Mouse (Mus musculus): ENCODE data around the gene Tll2. TPM values are rescaled to one million over a fixed set of nuclear protein-coding genes. Genes with fewer than 3 reads are reported as not detected.

Tll2 gene
- total RNA-seq (2021), result under 1 TPM in 1 of 2 experiments, not detected in 1; 0.06 TPM
- long read RNA-seq, experiment 1, result 0 reads
- long read RNA-seq, experiment 2, result 0 reads

DNA sequence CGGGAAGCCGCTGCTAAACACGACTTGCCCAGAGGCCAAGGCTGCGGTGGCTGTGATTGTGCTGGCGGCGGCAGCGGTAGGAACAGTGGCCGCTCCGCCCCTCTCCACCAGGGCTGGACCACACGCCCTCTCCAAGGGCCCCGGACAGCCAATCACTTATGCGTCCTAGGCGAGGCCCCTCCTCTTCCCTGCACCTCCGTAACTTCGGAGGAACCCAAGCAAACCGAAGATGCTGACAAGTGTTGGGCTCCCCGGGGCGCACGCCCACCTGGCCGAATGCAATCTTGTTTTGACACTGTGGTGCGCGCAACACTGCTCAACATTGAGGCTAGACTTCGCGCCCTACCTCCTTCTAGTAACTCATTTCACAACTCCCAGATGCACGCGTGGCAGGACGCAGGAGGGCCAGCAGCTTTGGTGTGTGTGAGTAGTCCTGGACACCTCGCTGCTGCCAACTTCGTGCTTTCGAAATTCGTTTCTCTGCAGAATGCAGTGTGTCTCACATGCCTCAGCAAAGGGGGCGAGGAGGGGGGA, at the start of gene Tll2:
Gene Tll2 (minus strand): TSS at position 25 of the 534 bp plus-strand sequence.
- DNase-seq (ENCODE audit: low spot score in 2 of 2), result peak; percentile 40 to 57

DNA sequence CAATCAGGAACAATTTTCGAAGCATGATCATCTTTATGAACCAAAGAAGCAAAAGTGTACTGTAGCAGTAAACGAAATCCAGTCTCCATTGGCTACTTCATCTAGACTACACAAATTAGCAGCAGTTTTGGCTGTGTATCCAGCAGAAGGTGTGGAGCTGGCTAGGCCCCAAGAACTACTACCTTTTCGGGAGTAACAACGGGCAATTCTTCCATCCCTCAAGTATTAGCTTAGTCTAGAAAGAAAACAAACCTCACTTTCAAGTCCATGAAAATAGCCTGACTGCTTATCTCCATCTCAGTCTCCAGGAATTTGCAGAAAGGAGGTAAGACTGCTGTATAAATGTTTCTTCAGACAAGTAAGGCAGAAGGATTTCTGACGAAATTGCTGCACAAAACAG, 47.9 kb upstream of the Tll2 start:
- no peak for DNase-seq (ENCODE audit: low spot score in 2 of 2)

DNA sequence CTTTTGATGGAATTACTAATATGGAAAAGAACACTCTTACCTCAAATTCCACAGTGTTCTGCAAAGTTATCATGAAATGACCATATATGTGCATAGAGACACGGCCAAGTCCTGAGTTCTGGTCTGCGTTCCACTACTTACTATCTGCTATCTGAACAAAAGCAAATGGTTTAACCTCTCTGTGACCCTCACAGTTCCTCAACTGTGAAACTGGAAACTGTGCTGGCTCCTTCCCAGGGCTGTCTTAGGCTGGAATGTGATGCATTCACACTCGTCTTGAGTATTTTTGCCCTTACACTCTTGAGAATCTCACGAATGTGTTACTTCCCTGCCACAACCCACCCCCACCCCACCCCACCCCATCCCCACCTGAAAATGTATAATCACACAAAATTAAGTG, 42.3 kb upstream of the Tll2 start:
- DNase-seq (ENCODE audit: low spot score in 2 of 2), result no peak

DNA sequence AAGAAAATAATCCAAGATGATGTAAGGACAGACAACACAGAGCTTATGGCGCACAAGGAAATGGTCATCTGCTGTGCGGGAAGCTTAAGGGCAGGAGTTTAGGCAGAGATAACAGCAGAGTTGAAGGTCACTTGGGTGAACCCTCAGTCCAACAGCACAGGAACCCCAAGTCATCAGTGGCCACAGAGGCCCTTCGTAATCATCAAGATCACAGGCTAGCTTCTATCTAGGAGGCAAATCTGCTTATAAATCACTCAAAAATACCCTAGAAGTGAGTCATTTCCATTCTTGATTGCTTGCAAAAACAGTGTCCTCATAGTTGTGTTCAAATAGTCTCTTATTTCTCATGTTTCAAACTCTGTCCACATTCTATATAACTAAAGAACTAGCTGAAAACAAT, 41.6 kb upstream of the Tll2 start:
- no peak for DNase-seq (ENCODE audit: low spot score in 2 of 2)

DNA sequence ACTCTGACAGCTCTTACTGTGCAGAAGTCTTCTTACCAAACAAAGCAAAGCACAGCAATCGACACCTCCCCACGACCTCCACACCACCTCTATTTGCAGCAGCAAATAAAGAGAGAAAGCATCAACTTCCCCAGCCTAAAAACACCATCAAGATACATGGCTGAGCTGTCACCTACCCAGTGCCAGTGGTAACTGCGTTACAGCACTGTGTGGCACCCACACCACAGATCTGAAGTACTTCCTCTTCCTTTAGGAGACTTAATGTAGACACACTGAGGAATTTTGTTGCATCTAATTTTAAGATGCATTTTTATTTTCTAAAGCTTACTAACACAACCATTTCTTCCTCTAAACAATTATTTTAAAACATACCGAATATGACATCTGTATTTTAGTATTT, 39.6 kb upstream of the Tll2 start:
- DNase-seq (ENCODE audit: low spot score in 2 of 2), result no peak

DNA sequence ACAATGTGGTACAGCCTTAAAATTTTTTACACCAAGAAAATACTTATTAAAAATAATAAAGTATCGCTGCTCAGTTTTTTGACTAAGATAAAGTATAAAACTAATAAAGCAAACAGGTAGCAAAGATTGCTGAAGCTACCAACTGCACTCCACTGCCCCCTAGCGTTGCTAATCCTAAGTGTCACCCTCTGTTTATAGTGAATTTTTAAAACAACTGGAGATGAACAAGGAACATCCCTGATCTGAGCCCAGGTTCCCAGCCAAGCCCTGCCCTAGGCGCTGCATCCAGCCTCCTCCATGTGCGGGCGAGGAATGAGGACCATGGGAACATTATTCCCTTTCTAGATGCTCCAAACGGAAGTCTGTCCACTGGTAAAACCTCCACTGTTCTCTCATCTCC, 37.9 kb upstream of the Tll2 start:
- DNase-seq (ENCODE audit: low spot score in 2 of 2), result peak; percentile 36 to 41

DNA sequence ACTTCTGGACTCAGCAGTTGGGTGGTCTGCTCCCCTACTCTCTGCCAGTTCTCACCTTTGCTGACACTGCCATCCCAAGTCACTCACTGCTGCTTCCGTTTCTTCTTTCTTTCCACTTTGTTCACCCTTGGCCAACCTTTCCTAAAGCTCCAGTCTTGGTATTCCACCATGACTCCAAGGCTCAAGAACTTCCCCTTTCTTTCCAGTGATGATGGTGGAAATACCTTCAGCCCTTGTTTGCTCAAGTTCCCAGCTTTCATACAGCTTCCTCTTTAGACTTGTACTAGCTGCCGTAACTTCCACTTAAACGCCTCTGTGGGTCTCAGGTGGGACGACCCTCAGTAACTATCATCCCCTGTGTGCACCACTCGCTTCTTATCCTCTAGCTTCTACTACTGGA, 35.4 kb upstream of the Tll2 start:
- no peak for DNase-seq (ENCODE audit: low spot score in 2 of 2)

DNA sequence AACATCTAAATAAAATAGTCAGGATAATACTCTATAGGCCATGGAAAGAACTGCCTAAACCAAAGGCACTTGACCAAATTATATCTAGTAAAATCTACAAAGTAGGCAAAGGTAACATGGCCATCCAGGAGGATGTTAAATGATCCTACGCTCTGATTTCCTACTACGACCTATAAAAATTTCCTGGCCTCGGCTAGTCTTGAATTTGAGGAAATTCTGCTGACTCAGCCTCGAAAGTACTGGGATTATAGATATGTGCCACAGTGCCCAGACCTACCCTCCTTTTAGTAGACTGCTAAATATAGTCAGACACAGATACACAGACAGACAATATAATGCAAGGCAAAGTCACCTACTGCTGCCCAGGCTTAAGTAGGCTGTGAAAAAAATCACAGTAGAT, 27.1 kb upstream of the Tll2 start:
- DNase-seq (ENCODE audit: low spot score in 2 of 2), result no peak

DNA sequence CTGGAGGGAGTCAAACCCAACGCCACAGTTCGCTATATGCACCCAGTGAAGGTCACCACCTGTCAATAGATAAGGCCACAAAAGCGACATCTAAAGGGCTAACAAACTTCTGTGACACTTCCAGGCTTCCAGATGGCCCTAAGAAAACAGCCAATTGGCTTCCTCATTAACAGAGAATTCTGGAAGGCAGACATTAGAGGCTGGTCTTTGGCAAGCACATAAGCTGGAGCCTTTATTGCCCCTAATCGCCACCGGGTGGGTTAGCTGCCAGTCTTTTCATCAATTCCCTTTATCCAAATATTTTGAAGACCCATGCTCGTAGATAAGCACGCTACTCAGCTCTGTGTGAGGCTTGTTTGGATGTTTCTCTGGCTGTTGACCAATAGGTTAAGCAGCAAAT, 1.7 kb upstream of the Tll2 start:
- no peak for DNase-seq (ENCODE audit: low spot score in 2 of 2)

DNA sequence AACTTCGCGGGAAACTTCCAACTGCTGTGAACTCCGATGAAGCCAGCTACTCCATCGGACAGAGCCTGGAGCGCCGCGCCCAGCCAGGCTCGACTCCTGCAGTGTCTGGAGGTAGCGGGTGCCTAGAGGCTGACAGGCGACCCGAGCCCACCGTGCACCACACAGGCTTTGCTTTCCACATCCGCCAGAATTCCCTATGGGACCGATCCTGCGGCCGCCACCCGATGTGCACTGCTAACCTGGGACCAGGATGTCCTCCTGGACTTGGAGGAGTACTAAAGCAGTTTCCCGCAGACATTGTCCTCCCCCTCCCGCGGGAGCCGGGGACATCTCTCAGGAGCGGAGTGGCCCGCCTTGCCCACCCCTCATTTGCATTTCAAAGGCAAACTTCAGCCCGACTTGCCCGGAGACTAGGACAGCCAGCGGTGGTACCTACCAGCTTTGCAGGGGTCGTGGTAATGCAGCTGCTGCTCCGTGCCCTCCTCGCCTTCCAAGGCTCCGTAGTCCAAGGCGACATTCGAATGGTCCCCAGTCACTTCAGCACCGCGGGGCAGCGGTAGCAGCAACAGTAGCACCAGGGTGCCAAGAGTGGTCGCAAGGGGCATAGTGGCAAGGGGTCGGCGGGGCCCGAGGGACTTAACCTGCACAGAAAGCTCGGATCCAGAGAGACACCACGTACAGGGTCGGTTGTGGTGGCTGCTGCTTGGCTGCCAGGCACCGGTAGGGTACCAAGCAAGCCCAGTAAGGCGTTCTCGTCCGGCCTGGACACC, 409 bp downstream of the Tll2 start:
- no peak for DNase-seq (ENCODE audit: low spot score in 2 of 2)

DNA sequence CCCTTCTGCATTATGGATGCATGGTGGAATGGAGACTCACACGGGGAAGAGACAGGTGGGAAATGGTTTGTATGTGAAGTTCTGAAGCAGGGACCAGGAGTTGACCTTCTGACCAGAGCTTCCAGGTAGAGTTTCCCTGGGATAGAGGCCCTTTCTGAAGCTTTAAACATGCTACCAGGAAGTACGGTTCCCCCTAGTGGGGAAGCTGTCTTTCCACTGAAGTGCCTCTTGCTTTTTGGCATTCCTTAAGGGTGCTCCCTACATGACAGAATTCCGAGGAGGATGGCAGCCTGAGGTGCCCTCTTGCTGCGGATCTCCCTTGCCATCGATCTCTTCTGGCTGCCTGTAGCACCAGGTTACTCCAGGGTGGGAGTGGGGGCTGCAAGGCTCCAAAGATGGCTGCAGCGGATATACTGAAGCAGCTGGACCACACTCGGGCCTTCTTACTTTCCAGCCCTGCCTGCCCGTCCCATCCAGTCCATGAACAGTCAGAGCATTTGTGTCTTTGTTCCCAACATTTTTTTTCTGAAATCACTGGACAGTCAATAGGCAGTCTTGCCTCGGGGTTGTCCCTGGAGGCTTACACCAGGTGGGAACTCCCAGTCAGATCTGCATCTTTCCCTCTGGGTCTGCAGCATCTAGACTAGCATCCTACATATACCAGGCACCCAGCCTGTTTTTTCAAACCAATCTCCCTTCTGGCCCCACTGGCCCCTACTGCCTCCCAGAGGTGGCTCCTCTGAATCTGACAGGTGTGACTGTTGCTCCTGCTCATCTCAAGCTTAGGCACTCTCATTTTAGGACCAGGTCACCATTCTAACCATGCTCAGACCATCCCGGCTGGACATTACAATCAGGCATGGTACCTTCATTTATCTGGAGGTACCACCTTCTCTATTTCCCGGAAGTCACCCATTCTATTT, 2.2 kb downstream of the Tll2 start:
- no peak for DNase-seq (ENCODE audit: low spot score in 2 of 2)

DNA sequence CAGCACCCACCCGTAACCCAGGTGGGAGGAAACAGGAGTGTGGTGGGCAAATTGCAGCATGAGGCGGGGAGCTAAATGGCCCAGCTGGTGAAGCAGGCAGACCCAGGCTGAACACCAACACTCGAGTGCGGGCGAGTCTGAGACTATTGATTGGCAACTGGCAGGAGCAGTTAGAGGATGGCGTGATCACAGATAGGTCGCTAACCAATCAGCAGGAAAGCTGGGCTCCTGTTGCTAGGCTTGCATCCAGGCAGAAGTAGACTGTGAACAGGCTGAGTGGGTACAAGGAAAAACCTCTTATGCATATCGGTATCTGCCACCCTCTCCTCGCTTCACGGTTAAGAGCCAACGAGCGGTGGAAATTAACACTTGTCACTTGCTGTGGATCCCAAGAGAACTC, 9.0 kb downstream of the Tll2 start:
- no peak for DNase-seq (ENCODE audit: low spot score in 2 of 2)

DNA sequence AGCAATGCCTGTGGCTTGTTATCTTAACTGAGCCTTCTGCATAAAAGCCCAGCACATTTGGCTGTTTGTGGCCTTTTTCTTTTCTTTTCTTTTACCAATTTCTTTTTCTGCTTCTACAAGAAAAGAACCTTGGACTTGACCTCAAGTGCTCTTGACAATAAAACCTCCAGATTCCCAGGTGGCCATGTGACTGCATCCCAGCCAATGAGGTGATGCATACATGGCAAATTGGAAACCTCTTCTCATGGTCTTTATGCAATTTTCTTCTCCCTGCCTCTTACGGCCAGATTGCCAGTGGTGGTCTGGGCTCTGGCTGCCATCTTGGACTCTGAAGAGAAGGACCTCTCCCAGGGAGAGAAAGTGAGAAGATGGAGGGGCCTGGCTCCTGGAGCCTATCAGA, 13.3 kb downstream of the Tll2 start:
- DNase-seq (ENCODE audit: low spot score in 2 of 2), result no peak

DNA sequence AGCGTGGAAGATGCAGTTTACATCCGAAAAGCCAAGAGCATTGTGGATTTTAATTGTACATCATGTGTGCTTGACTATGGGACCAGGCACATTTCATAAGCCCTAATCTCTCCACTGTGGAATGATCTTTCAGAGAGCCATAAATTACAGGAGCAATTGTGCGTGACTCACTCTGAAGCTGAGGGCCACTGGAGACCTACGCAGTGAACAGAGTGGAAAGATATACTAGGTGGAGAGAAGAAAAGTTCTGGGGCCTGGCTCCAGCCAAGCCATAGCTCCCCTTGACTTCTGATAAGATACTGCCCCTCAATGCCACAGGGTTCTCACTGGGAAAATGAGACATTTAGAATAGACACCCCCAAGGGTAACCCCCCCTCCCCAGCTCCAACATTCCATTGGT, 13.7 kb downstream of the Tll2 start:
- no peak for DNase-seq (ENCODE audit: low spot score in 2 of 2)

DNA sequence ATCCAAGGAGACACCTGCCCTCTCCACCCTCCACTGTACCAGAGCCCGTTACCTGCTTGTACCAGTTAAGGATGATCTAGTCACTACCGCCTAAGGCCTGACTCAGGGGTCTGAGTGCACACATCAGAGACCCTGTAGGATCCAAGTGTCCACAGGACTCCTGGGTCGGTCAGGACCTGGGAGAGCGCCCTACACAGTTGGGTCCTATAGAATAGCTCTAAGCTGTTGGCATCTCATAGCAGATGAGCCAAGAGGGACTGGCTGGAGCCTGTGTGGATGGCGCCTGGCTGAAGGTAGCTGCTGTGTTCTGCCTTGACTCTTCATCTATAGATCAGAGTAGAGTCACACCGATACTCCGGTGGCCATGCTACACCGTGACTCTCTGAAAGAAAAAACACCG, 14.9 kb downstream of the Tll2 start:
- DNase-seq (ENCODE audit: low spot score in 2 of 2), result no peak

DNA sequence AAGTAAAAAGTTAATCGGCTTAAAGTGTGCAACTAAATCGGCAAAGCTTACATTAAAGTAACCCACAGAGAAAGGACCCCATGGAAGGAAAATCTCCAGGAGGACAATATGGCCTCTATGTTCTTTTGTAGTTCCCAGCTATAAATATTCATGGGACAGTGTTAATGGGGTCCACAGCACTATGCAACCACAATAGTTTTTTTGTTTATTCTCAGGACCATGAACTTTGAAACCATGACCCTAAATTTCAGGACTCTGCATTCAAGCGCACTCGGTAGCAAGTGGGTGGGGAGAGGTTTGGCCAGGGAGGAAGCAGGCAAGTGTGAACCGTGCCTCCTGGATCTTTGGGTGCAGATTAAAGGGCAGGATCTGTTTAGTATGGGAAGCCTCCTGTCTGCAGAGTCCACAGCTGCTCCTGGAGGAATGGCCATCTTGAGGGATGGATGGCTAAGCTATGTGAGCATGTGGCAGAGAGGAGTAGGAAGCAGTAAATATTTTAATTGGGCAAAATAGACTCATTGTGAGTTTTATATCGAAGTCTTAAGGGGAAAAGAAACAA, 15.7 kb downstream of the Tll2 start:
- DNase-seq (ENCODE audit: low spot score in 2 of 2), result no peak

DNA sequence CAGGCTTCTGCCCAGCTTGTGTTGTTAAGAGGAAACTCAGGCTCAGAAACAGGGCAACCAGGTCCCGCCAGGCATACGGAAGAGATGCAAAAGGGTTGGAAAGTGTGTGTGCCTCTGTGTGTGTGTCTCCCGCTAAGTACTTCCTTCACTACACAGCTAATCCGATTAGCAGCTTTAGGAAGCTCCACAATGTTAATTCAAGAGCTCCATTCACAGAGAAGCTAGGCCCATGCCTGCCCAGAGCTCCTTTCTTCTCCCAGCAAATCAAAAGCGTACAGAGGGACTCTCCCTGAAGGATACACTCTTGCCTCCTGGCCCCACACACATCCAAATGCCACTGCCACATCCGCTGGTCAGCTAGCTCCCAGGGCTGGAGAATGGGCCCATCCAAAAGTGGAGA, 29.3 kb downstream of the Tll2 start:
- no peak for DNase-seq (ENCODE audit: low spot score in 2 of 2)

DNA sequence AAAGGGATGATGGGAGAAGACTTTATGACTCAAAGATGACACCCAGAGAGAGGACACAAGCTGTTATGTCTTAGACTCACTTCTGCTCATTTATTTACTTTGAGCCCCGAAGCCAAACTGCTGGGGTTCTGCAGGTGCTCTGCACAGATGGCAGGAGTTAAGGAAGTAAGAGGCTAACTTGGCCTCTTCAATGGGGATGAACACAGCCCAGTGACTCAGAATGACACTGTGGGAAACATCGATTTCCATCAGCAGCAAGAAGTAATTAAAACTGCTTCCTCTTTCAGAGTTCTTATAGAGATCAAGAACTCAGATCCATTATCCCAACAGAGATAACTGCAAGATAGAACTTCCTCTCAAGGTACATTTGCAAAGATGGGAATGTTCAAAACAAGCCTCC, 29.8 kb downstream of the Tll2 start:
- no peak for DNase-seq (ENCODE audit: low spot score in 2 of 2)

DNA sequence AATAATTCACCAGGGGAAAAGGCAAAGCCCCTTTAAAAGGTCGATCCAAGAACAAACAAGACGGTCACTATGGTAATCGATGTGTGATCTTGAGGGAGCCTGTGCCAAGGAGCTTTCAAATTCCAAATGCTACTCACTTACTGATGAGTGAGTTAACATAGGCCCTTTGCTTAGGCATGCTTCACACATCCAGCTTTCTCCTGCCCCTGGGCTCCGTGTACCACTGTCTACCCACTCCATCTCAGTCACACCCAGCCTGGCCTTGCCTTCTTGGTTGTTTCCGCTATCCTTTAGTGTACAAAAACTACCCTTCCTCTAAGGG, 40.8 kb downstream of the Tll2 start:
- no peak for DNase-seq (ENCODE audit: low spot score in 2 of 2)

DNA sequence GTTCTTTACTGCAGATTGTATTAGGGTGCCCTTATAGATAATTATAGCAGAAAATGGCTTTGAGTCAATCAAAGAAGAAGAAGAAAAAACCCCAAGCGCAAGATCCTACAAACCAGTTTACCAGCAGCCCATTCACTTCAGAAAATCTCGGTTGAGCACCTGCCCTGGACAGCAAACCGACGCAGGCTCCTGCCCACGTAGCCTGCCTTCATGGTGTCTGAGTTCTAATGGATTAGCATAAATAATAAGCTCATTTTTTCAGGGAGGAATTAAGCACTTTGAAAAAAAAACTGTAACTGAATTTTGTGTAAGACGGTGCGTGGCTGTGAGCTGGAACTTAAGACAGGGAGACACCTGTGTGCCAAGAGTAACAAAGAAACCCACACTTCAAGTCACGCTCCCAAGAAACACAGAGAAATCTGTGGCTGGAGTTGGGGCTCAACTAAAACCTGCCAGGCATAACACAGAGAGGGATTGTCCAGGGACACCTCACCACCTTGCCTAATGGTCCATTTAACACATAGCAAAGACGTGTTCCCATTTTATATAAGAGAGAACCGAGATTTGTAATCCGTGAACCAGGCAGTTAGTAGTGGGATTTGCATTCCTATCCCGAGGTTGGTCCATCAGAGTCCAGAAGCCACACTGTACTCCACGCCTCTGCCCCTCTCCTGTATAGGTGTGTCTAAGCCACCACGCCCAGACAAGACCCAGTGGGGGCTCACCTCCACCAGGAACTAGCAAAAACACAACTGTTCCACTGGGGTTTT, 41.3 kb downstream of the Tll2 start:
- no peak for DNase-seq (ENCODE audit: low spot score in 2 of 2)

DNA sequence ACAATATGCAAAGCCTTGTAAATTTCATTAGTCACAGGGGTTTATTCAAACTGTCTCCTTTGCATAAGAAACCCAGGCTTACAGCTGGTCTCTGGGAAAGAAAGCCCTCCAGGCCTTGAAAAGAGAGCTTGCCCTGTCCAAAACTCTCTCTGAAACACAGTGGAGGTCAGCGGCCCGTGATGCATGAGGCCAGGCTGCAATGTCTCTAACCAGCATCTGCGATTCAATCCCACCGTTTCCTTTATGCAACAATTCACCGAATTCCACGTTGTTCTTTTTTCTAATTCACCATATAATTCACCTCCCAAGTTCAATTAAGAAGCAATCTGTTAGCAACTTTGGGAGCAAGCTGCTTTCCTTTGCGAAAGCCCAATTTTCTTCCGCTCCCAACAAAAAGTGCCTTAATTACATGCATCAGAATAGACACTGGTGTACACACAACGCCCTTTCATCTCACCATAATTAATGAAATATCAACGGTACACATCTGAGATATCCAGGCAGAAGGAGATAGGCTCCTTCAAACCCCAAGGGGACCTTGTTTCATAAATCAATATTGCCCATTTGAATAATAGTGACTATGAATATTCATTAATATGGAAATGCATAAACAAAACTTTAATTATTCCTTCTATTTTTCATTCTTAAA, 42.1 kb downstream of the Tll2 start:
- DNase-seq (ENCODE audit: low spot score in 2 of 2), result no peak

All from adrenal gland, adult 18-20 months (tissue).